Mouse (Mus musculus): ENCODE measurements around the gene Gtf3c5. TPM values are rescaled to one million over a fixed set of nuclear protein-coding genes. Genes with fewer than 3 reads are reported as not detected.

Gene Gtf3c5
- total and polyA plus RNA-seq, 3 experiments: 22.5 to 50.2 TPM; not detected in 1

DNA sequence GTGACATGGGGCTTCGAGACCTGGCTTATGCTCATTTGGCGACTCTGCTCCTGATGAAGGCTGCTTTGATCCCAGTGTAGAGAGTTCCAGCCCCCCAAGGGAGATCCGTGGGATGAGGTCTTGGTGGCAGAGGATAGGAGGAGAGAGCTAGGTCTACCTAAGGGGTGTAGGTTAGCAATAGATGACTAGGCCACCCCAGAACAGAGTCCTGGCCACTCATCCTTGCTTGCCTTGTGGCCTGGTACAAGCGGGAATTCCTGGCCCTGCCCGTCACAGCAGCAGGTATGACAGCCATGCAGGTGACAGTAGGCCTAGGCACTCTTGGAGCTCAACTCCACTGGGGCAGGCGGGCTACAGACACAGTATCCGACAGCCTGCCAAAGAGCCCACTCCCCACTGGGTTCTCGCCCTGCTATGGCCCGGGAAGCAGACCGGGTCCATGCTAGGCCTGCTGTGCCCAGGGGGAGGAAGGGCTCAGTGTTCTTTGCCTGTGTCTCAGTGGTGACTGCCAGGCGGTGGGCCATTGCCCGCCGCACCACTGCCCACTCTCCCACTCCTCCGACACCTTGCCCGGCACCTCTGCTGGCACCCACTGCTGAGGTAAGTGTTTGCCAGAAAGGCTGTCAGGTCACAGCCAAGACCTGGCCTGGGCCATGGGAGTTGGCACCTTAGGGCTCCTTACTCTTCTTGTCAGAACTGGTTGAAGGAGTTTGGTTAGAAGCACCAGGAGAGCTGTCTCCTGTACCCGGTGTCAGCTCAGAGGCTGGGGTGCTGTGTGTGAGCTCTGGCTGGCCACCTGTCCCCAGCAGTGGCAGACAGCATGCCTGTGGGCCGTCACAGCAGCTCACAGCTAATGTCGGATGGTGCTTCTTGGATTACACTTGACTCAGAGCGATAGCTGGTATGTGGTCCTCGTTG is 55.9 kb downstream of the Gtf3c5 start:
- DNase-seq (ENCODE audit: low read depth, low spot score): no peak
- no peak for TF ChIP-seq ETS1 (IDR thresholded peaks at IDR 0.05; ENCODE audit: low read depth, low read length)
- TF ChIP-seq RCOR1 (IDR thresholded peaks at IDR 0.05; ENCODE audit: low read depth, low read length): no peak
- no peak for TF ChIP-seq MAX (IDR thresholded peaks at IDR 0.05; ENCODE audit: low read length)
- TF ChIP-seq USF1 (IDR thresholded peaks at IDR 0.05; ENCODE audit: low read depth, low read length): no peak
- no peak for TF ChIP-seq ZNF384 (IDR thresholded peaks at IDR 0.05; ENCODE audit: low read depth, low read length)
- no peak for TF ChIP-seq TAL1 (IDR thresholded peaks at IDR 0.05; ENCODE audit: low read length)
- TF ChIP-seq EP300 (IDR thresholded peaks at IDR 0.05; ENCODE audit: low read depth in 1 of 2, low read length in 2 of 2): no peak
- Histone ChIP-seq H3K9ac (ENCODE audit: control insufficient read depth, low read depth, low read length, poor library complexity, severe bottlenecking) (no peak overlapping the region), H3K79me2 (ENCODE audit: control insufficient read depth, insufficient read depth, low read length, poor library complexity) (no peaks in the 10 kb centered on the region), H3K4me1 (ENCODE audit: control insufficient read depth in 1 of 2, insufficient read depth in 2 of 2, low read length in 2 of 2) (peaks cover 0 to 3% of the 10 kb centered on the region in 2 experiments; a peak in 3 of 4 replicates), H3K27ac (ENCODE audit: control insufficient read depth, low read depth, low read length) (no peak overlapping the region), H3K4me3 (ENCODE audit: control insufficient read depth in 1 of 2, insufficient read depth in 1 of 2, low read depth in 2 of 2, low read length in 2 of 2) (no peak overlapping the region), H3K27me3 (ENCODE audit: control insufficient read depth in 1 of 2, insufficient read depth in 2 of 2, low read length in 2 of 2) (no peaks in the 10 kb centered on the region), H3K9me3 (replicated peaks; ENCODE audit: insufficient read depth, low read length) (no peaks in the 10 kb centered on the region), H3K36me3 (ENCODE audit: control insufficient read depth in 1 of 2, insufficient read depth in 2 of 2, low read length in 2 of 2) (peaks cover 0 to 2% of the 10 kb centered on the region in 2 experiments; a peak in 1 of 4 replicates)

DNA sequence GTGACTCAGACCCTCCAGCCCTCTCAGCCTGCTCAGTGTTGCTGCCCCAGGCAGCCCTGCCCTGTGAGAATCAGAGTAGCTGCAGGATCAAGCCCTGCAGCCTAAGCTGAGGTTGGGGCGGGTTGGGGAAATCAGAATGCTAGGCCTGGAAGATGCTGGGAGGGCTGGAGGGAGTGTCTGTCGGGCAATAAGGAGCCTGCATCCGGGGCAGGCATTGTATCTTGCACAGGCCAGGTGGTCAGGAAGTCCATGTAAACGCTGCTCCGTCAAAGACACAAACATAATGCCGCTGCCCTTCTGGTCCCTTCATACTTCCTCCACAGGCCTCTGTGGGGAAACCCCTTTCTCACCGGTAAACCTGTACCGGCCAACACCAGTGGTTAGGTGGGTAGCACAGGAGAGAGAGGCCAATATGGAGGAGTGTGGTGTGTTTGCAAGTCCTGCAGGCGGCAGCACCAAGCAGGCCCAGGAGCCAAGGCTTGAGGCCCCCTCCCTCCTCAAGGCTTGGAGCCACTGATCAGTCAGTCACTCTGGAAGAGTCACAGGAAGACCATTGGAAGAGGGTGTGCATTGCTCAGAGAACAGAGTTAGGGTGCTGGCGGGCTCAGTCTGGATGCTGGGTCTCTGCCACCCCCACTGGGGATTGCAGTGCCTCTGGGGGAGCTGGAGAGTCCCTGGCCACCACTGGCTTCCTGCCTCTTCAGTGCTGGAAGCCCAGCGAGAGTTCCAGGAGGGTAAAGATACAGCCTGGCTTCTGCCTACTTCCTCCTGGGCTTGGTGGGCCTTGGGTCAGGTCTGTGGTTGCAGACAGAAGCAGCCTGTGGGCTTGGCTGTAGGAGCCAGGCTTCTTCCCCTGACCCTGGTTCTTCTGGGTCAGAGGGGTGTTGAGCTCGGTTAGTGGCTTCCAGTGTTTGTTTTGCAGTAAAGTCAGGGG is 57.3 kb downstream of the Gtf3c5 start:
- no peak overlapping the region for H3K9ac ChIP-seq (ENCODE audit: control insufficient read depth, low read depth, low read length, poor library complexity, severe bottlenecking)
- no peak overlapping the region for H3K27ac ChIP-seq (ENCODE audit: control insufficient read depth, low read depth, low read length)
- no peak for DNase-seq (ENCODE audit: low read depth, low spot score)
- H3K27me3 ChIP-seq (ENCODE audit: control insufficient read depth in 1 of 2, insufficient read depth in 2 of 2, low read length in 2 of 2): no peaks in the 10 kb centered on the region
- H3K9me3 ChIP-seq (replicated peaks; ENCODE audit: insufficient read depth, low read length): no peaks in the 10 kb centered on the region
- H3K4me1 ChIP-seq (ENCODE audit: control insufficient read depth in 1 of 2, insufficient read depth in 2 of 2, low read length in 2 of 2): peaks cover 0 to 3% of the 10 kb centered on the region in 2 experiments; a peak in 3 of 4 replicates
- no peaks in the 10 kb centered on the region for H3K79me2 ChIP-seq (ENCODE audit: control insufficient read depth, insufficient read depth, low read length, poor library complexity)
- H3K4me3 ChIP-seq (ENCODE audit: control insufficient read depth in 1 of 2, insufficient read depth in 1 of 2, low read depth in 2 of 2, low read length in 2 of 2): no peak overlapping the region
- peaks cover 0 to 2% of the 10 kb centered on the region in 2 experiments; a peak in 1 of 4 replicates for H3K36me3 ChIP-seq (ENCODE audit: control insufficient read depth in 1 of 2, insufficient read depth in 2 of 2, low read length in 2 of 2)
- TF ChIP-seq BHLHE40 (IDR thresholded peaks at IDR 0.05; ENCODE audit: borderline replicate concordance, low read depth, low read length) (no peak), GATA1 (IDR thresholded peaks at IDR 0.05; ENCODE audit: low read depth, low read length) (no peak), MYC (IDR thresholded peaks at IDR 0.05; ENCODE audit: low read depth, low read length) (no peak), UBTF (IDR thresholded peaks at IDR 0.05; ENCODE audit: borderline replicate concordance, insufficient read depth, low read depth, low read length) (no peak), TCF12 (IDR thresholded peaks at IDR 0.05; ENCODE audit: low read depth, low read length) (no peak), EP300 (IDR thresholded peaks at IDR 0.05; ENCODE audit: low read depth in 1 of 2, low read length in 2 of 2) (no peak), E2F4 (IDR thresholded peaks at IDR 0.05; ENCODE audit: borderline replicate concordance, low read depth, low read length) (no peak), MXI1 (IDR thresholded peaks at IDR 0.05; ENCODE audit: low read depth, low read length) (no peak), TAL1 (IDR thresholded peaks at IDR 0.05; ENCODE audit: low read length) (no peak), CTCF (IDR thresholded peaks at IDR 0.05 in 2 of 3, conservative IDR thresholded peaks at IDR 0.05 in 1 of 3; ENCODE audit: control insufficient read depth in 1 of 3, insufficient read depth in 1 of 3, low read depth in 2 of 3, low read length in 3 of 3, poor library complexity in 1 of 3, severe bottlenecking in 1 of 3) (no peak), MEF2A (IDR thresholded peaks at IDR 0.05; ENCODE audit: extremely low read depth, insufficient replicate concordance, low read depth, low read length, poor library complexity, severe bottlenecking) (no peak), USF2 (IDR thresholded peaks at IDR 0.05; ENCODE audit: borderline replicate concordance in 1 of 2, insufficient read depth in 1 of 2, low read depth in 1 of 2, low read length in 2 of 2) (no peak), RCOR1 (IDR thresholded peaks at IDR 0.05; ENCODE audit: low read depth, low read length) (no peak), MAFK (IDR thresholded peaks at IDR 0.05; ENCODE audit: borderline replicate concordance, low read depth, low read length) (no peak), TBP (IDR thresholded peaks at IDR 0.05; ENCODE audit: low read depth, low read length) (no peak)

All from MEL (cell line).